Comparison of ENCODE assay signal across 8 mouse cellular contexts in the genomic region with DNA sequence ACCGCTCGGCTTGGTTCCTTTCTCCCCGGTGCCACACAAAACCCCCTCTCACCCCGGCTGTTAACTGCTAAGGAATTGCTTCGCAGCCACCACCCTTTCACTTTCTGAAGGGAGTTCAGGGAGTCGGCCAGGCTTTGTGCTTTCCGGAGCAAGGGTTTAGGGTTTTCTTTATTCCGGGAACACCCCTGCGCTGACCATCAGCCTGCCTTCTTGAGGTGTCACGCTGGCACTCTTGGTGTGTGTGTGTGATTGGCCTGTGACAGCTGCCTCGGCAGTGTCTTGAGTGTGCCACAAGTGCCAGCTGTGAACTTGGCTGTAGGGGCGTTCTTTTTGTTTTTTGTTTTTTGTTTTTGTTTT. TPM values are rescaled to one million over a fixed set of nuclear protein-coding genes. Genes with fewer than 3 reads are reported as not detected.
DNase-seq lines count a peak whose midpoint lies in the region; ATAC-seq and TF ChIP-seq lines count a peak whose summit lies in the region.

No protein-coding gene starts in this region.

- no peak for TF ChIP-seq EP300 in heart, postnatal 0 days (IDR thresholded peaks at IDR 0.05; ENCODE audit: low read depth)

- no peak for TF ChIP-seq POLR2A in bone marrow macrophage, adult 2 months (IDR thresholded peaks at IDR 0.05; ENCODE audit: borderline replicate concordance, low read depth, low read length)
- TF ChIP-seq POLR2A in spleen, adult 2 months (IDR thresholded peaks at IDR 0.05; ENCODE audit: low read depth, low read length), result no peak

- H3K9ac ChIP-seq in embryonic facial prominence, embryonic 15.5 days, result peak overlapping the region; percentile 76
- peak overlapping the region; percentile 94 for H3K9ac ChIP-seq in heart, postnatal 0 days (replicated peaks; ENCODE audit: low read depth, low read length)

- WGBS in embryonic facial prominence, embryonic 15.5 days, result under 1% methylated on average over 12 of the region's 12 CpGs
- under 1% methylated on average over 11 of the region's 12 CpGs for WGBS in heart, postnatal 0 days
- under 1% methylated on average over 12 of the region's 12 CpGs for WGBS in spleen, adult 2 months

- H3K9me3 ChIP-seq in embryonic facial prominence, embryonic 15.5 days (replicated peaks), result no peaks in the 10 kb centered on the region
- H3K9me3 ChIP-seq in heart, postnatal 0 days (replicated peaks; ENCODE audit: control insufficient read depth, low read length), result no peaks in the 10 kb centered on the region

- H3K27ac ChIP-seq in bone marrow macrophage, adult 2 months (ENCODE audit: insufficient read depth, low read depth, low read length), result no peak overlapping the region
- H3K27ac ChIP-seq in embryonic facial prominence, embryonic 15.5 days (replicated peaks), result peak overlapping the region; percentile 85
- H3K27ac ChIP-seq in heart, postnatal 0 days (ENCODE audit: low read depth), result peak overlapping the region; percentile 85
- H3K27ac ChIP-seq in spleen, adult 2 months (ENCODE audit: insufficient read depth, low read length), result no peak overlapping the region

- peak; percentile 29 to 52 for DNase-seq in heart, adult 18-20 months
- no peak for DNase-seq in heart, postnatal 25 days (ENCODE audit: low spot score)
- DNase-seq in heart, postnatal 0 days (ENCODE audit: low spot score), result peak; percentile 39
- DNase-seq in kidney, postnatal 25 days, result peak; percentile 25 to 67
- DNase-seq in spleen, adult 2 months (ENCODE audit: low read depth in 1 of 2, low spot score in 2 of 2), result peak in 1 of 2 experiments; percentile 6

- H3K27me3 ChIP-seq in embryonic facial prominence, embryonic 15.5 days, result no peaks in the 10 kb centered on the region
- H3K27me3 ChIP-seq in heart, postnatal 0 days (ENCODE audit: control insufficient read depth, insufficient read depth, low read length), result no peaks in the 10 kb centered on the region
- no peaks in the 10 kb centered on the region for H3K27me3 ChIP-seq in spleen, adult 2 months (ENCODE audit: control insufficient read depth, insufficient read depth, low read length)

- ATAC-seq in embryonic facial prominence, embryonic 15.5 days (ENCODE audit: insufficient number of reproducible peaks, low FRiP score, low TSS enrichment, low read depth), result peak; percentile 59; the same call in 1 of the 2 replicates
- ATAC-seq in heart, postnatal 0 days (ENCODE audit: insufficient read depth, low read depth), result peak; percentile 28; the same call in 1 of the 2 replicates
- peak; percentile 73 for ATAC-seq in megakaryocyte progenitor cell, adult 5-6 weeks (replicated peaks; ENCODE audit: poor library complexity)

- peak overlapping the region; percentile 61 for H3K4me2 ChIP-seq in embryonic facial prominence, embryonic 15.5 days (replicated peaks)
- peak overlapping the region; percentile 88 for H3K4me2 ChIP-seq in heart, postnatal 0 days (ENCODE audit: low read depth, low read length)

- TF ChIP-seq CTCF in bone marrow macrophage, adult 2 months (IDR thresholded peaks at IDR 0.05; ENCODE audit: low read depth, low read length), result no peak
- TF ChIP-seq CTCF in heart, postnatal 0 days (IDR thresholded peaks at IDR 0.05; ENCODE audit: low read depth), result no peak
- TF ChIP-seq CTCF in spleen, adult 2 months (IDR thresholded peaks at IDR 0.05; ENCODE audit: extremely low read depth, insufficient read depth, insufficient read length, insufficient replicate concordance), result no peak

- H3K36me3 ChIP-seq in embryonic facial prominence, embryonic 15.5 days, result no peaks in the 10 kb centered on the region
- no peaks in the 10 kb centered on the region for H3K36me3 ChIP-seq in heart, postnatal 0 days (replicated peaks; ENCODE audit: control insufficient read depth, insufficient read depth, low read length)
- H3K36me3 ChIP-seq in spleen, adult 2 months (ENCODE audit: control insufficient read depth, insufficient read depth, low read length), result no peaks in the 10 kb centered on the region

- peaks cover 3% of the 10 kb centered on the region; the same call in 1 of the 2 replicates for H3K4me1 ChIP-seq in bone marrow macrophage, adult 2 months (ENCODE audit: control insufficient read depth, insufficient read depth, low read length)
- H3K4me1 ChIP-seq in embryonic facial prominence, embryonic 15.5 days, result peaks cover 11% of the 10 kb centered on the region; the same call in 1 of the 2 replicates
- peaks cover 21% of the 10 kb centered on the region for H3K4me1 ChIP-seq in heart, postnatal 0 days (ENCODE audit: control insufficient read depth, insufficient read depth)
- H3K4me1 ChIP-seq in spleen, adult 2 months (ENCODE audit: control insufficient read depth, insufficient read depth, insufficient read length), result no peaks in the 10 kb centered on the region

- intact Hi-C loops in heart, postnatal 25 days (cut with DNase I), result no loop called here

- peak overlapping the region; percentile 100 for H3K4me3 ChIP-seq in bone marrow macrophage, adult 2 months (ENCODE audit: insufficient read depth, low read length)
- H3K4me3 ChIP-seq in embryonic facial prominence, embryonic 15.5 days (replicated peaks), result peak overlapping the region; percentile 70
- H3K4me3 ChIP-seq in heart, postnatal 0 days (ENCODE audit: low read depth, low read length), result peak overlapping the region; percentile 82
- H3K4me3 ChIP-seq in spleen, adult 2 months (ENCODE audit: extremely low read depth, insufficient read depth, insufficient read length), result peak overlapping the region; percentile 97

RNA-seq across cellular contexts. Expression of a gene that starts 0.8 kb away (rescaled TPM):
- total RNA-seq in heart, adult 18-20 months (2021), result 10 to 100 TPM; 43.3 to 47.3 TPM
- 10 to 100 TPM; 41.4 to 43.0 TPM for total RNA-seq in heart, postnatal 25 days (2021)
- polyA plus RNA-seq in bone marrow macrophage, adult 2 months (2012; ENCODE audit: insufficient read depth, insufficient read length, missing spikeins), result 23.3 and 24.9 TPM in 2 replicates
- polyA plus RNA-seq in embryonic facial prominence, embryonic 15.5 days (2015; fragmentation: Nextera tagmentation; extraction: Ambion mirVana), result 141 and 144 TPM in 2 replicates
- total RNA-seq in heart, postnatal 0 days (2014; rRNA removed; ENCODE audit: low replicate concordance), result 10.2 and 31.6 TPM in 2 replicates
- 84.3 and 96.2 TPM in 2 replicates for polyA plus RNA-seq in heart, postnatal 0 days (2015; fragmentation: Nextera tagmentation; extraction: Ambion mirVana)
- 46.3 and 53.6 TPM in 2 replicates for total RNA-seq in megakaryocyte progenitor cell, adult 5-6 weeks (2015)
- total RNA-seq in megakaryocyte progenitor cell, adult 5-6 weeks (2017), result 41.9 and 64.1 TPM in 2 replicates
- 3.9 and 6.4 TPM in 2 replicates for polyA plus RNA-seq in spleen, adult 2 months (2012; rRNA removed)

RNA-seq across cellular contexts. Expression of a gene that starts 34.9 kb away (rescaled TPM):
- total RNA-seq in heart, adult 18-20 months (2021), result 1 to 10 TPM; 3.1 to 4.7 TPM
- 1 to 10 TPM; 3.3 to 3.8 TPM for total RNA-seq in heart, postnatal 25 days (2021)
- 6.2 and 11.4 TPM in 2 replicates for polyA plus RNA-seq in bone marrow macrophage, adult 2 months (2012; ENCODE audit: insufficient read depth, insufficient read length, missing spikeins)
- polyA plus RNA-seq in embryonic facial prominence, embryonic 15.5 days (2015; fragmentation: Nextera tagmentation; extraction: Ambion mirVana), result 7.8 and 8.1 TPM in 2 replicates
- 2.5 and 3.5 TPM in 2 replicates for total RNA-seq in heart, postnatal 0 days (2014; rRNA removed; ENCODE audit: low replicate concordance)
- polyA plus RNA-seq in heart, postnatal 0 days (2015; fragmentation: Nextera tagmentation; extraction: Ambion mirVana), result 3.6 and 4.0 TPM in 2 replicates
- 7.6 and 8.1 TPM in 2 replicates for total RNA-seq in megakaryocyte progenitor cell, adult 5-6 weeks (2015)
- 10.3 and 17.3 TPM in 2 replicates for total RNA-seq in megakaryocyte progenitor cell, adult 5-6 weeks (2017)
- polyA plus RNA-seq in spleen, adult 2 months (2012; rRNA removed), result 1.4 TPM in 2 replicates

Comparison
In these comparisons a context has a peak if more than half of its experiments do, and no peak if none do; other contexts are left out.
1. H3K27ac ChIP-seq: peak in embryonic facial prominence, embryonic 15.5 days (single experiment) and heart, postnatal 0 days (single experiment); none in bone marrow macrophage, adult 2 months (single experiment) and spleen, adult 2 months (single experiment).
2. Peak in every context shown above with its lines, with median percentiles within 50 percentile points of each other: H3K4me3 ChIP-seq and ATAC-seq.